ENCODE assay signal across 9 mouse cellular contexts in the genomic region with DNA sequence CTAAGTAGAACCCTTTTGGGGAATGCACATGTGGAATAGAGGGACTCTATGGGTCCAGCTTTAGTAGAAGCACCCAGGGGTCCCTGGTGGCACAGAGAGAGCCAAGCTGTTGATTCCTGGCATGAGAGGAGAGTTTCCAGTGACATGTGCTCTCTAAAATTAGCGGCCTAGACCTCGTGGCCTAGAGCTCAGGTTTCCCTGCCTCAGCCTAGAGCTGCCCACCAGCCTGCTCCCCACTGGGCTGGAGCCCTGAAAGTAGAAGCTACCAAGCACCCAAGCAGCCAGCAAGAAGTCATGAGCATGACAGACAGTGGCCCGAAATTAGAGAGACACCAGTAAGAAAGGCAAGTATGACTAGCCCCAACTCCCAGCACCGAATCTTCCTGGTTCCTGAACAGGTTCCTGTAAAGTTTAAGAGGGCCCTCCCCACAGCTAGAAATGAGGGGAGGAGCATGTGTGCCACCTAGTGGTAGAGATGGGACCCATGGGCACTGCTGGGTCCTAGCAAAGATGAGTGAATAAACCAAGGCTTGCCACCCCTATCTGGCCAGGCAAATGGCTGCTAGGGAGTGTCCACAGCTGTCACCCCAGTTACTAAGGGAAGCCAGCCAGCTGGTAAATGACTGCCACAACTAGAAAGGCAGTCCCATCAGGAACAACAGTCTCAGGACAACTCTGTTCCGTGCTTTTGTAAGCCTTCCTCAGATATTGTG. TPM values are rescaled to one million over a fixed set of nuclear protein-coding genes. Genes with fewer than 3 reads are reported as not detected.
DNase-seq lines count a peak whose midpoint lies in the region; ATAC-seq and TF ChIP-seq lines count a peak whose summit lies in the region.
"Had no signal": no experiment of that assay in that cellular context is flagged by ENCODE, and none has a peak within 500 bp of the region (broad histone marks: within the 10 kb centered on the region; RNA-seq: fewer than 3 reads in every experiment).

No protein-coding gene starts in this region.

- TF ChIP-seq RAD21 in MEL (IDR thresholded peaks at IDR 0.05; ENCODE audit: low read depth, low read length): peak; percentile 10

- intact Hi-C loops in gastrocnemius, postnatal 36 days (cut with DNase I): loop anchor here (2.0 kb wide), 1 partner anchor 16 kb away; no protein-coding TSS in a partner anchor

- 85% methylated on average over 5 of the region's 5 CpGs for WGBS in hindbrain, embryonic 10.5 days
- 87% methylated on average over 5 of the region's 5 CpGs for WGBS in hindbrain, embryonic 12.5 days
- WGBS in kidney, embryonic 16.5 days: 50% methylated on average over 5 of the region's 5 CpGs

- peak; percentile 54 to 61 (median 61) for TF ChIP-seq CTCF in MEL (IDR thresholded peaks at IDR 0.05 in 2 of 3, conservative IDR thresholded peaks at IDR 0.05 in 1 of 3; ENCODE audit: control insufficient read depth in 1 of 3, insufficient read depth in 1 of 3, low read depth in 2 of 3, low read length in 3 of 3, poor library complexity in 1 of 3, severe bottlenecking in 1 of 3)

- no peak overlapping the region for H3K4me2 ChIP-seq in hindbrain, embryonic 12.5 days (replicated peaks)
- no peak overlapping the region for H3K4me2 ChIP-seq in kidney, embryonic 16.5 days (replicated peaks; ENCODE audit: low read depth, low read length)
- H3K4me2 ChIP-seq: liver, embryonic 15.5 days had no signal

- TF ChIP-seq EP300 in MEL (IDR thresholded peaks at IDR 0.05; ENCODE audit: low read depth in 1 of 2, low read length in 2 of 2): no peak

- H3K9me3 ChIP-seq in hindbrain, embryonic 10.5 days: no peaks in the 10 kb centered on the region
- H3K9me3 ChIP-seq in hindbrain, embryonic 12.5 days (replicated peaks): no peaks in the 10 kb centered on the region
- H3K9me3 ChIP-seq in MEL (replicated peaks; ENCODE audit: insufficient read depth, low read length): no peaks in the 10 kb centered on the region
- no peaks in the 10 kb centered on the region for H3K9me3 ChIP-seq in kidney, embryonic 16.5 days (ENCODE audit: low read length)
- H3K9me3 ChIP-seq: liver, embryonic 15.5 days had no signal

- H3K9ac ChIP-seq in hindbrain, embryonic 12.5 days: no peak overlapping the region
- H3K9ac ChIP-seq in MEL (ENCODE audit: control insufficient read depth, low read depth, low read length, poor library complexity, severe bottlenecking): no peak overlapping the region
- H3K9ac ChIP-seq in kidney, embryonic 16.5 days (replicated peaks; ENCODE audit: low read length): no peak overlapping the region
- H3K9ac ChIP-seq: liver, embryonic 15.5 days had no signal

- peak; percentile 5 for DNase-seq in hindbrain, embryonic 10.5 days (ENCODE audit: low spot score)
- DNase-seq in MEL (ENCODE audit: low read depth, low spot score): peak; percentile 55
- peak; percentile 62 for DNase-seq in cerebellum, adult 9-11 months
- DNase-seq in gastrocnemius, postnatal 36 days: peak; percentile 18 to 38
- peak; percentile 68 for DNase-seq in lung, postnatal 25 days (ENCODE audit: low spot score)
- DNase-seq in spleen, postnatal 36 days (ENCODE audit: low spot score in 2 of 2): peak; percentile 28 to 34

- no peaks in the 10 kb centered on the region for H3K27me3 ChIP-seq in hindbrain, embryonic 10.5 days (ENCODE audit: insufficient read depth, poor library complexity, severe bottlenecking)
- H3K27me3 ChIP-seq in hindbrain, embryonic 12.5 days: no peaks in the 10 kb centered on the region
- no peaks in the 10 kb centered on the region for H3K27me3 ChIP-seq in MEL (ENCODE audit: control insufficient read depth in 1 of 2, insufficient read depth in 2 of 2, low read length in 2 of 2)
- no peaks in the 10 kb centered on the region for H3K27me3 ChIP-seq in kidney, embryonic 16.5 days (ENCODE audit: insufficient read depth, low read length)
- H3K27me3 ChIP-seq: liver, embryonic 15.5 days had no signal

- peaks cover 59% of the 10 kb centered on the region for H3K36me3 ChIP-seq in hindbrain, embryonic 10.5 days
- 0 out of 2 replicates have a peak, but pooled peaks cover 21% of the 10 kb centered on the region for H3K36me3 ChIP-seq in hindbrain, embryonic 12.5 days
- H3K36me3 ChIP-seq in MEL (ENCODE audit: control insufficient read depth in 1 of 2, insufficient read depth in 2 of 2, low read length in 2 of 2): peaks cover 2 to 6% of the 10 kb centered on the region in 2 experiments; a peak in 2 of 4 replicates
- peaks cover 14% of the 10 kb centered on the region; the same call in 1 of the 2 replicates for H3K36me3 ChIP-seq in kidney, embryonic 16.5 days (ENCODE audit: insufficient read depth, low read length)

- no peak overlapping the region for H3K4me3 ChIP-seq in hindbrain, embryonic 10.5 days
- no peak overlapping the region for H3K4me3 ChIP-seq in hindbrain, embryonic 12.5 days
- H3K4me3 ChIP-seq in MEL (ENCODE audit: control insufficient read depth in 1 of 2, insufficient read depth in 1 of 2, low read depth in 2 of 2, low read length in 2 of 2): no peak overlapping the region
- no peak overlapping the region for H3K4me3 ChIP-seq in kidney, embryonic 16.5 days (ENCODE audit: low read length)
- H3K4me3 ChIP-seq: liver, embryonic 15.5 days had no signal

- no peaks in the 10 kb centered on the region for H3K79me2 ChIP-seq in MEL (ENCODE audit: control insufficient read depth, insufficient read depth, low read length, poor library complexity)

- no peak for TF ChIP-seq POLR2A in MEL (IDR thresholded peaks at IDR 0.05; ENCODE audit: control insufficient read depth in 1 of 2, insufficient read depth in 1 of 2, low read depth in 1 of 2, low read length in 2 of 2, poor library complexity in 1 of 2)

- ATAC-seq in hindbrain, embryonic 12.5 days (ENCODE audit: low FRiP score): no peak
- ATAC-seq in kidney, embryonic 16.5 days (ENCODE audit: low FRiP score, low TSS enrichment): 0 out of 2 replicates have a peak, but pooled peaks have one; percentile 57

- no peak overlapping the region for H3K27ac ChIP-seq in hindbrain, embryonic 10.5 days
- no peak overlapping the region for H3K27ac ChIP-seq in hindbrain, embryonic 12.5 days
- H3K27ac ChIP-seq in MEL (ENCODE audit: control insufficient read depth, low read depth, low read length): no peak overlapping the region
- no peak overlapping the region for H3K27ac ChIP-seq in kidney, embryonic 16.5 days (ENCODE audit: low read length)
- H3K27ac ChIP-seq: liver, embryonic 15.5 days had no signal

- H3K4me1 ChIP-seq in hindbrain, embryonic 10.5 days (replicated peaks): no peaks in the 10 kb centered on the region
- no peaks in the 10 kb centered on the region for H3K4me1 ChIP-seq in hindbrain, embryonic 12.5 days
- 0 out of 4 replicates have a peak, but pooled peaks cover 0 to 2% of the 10 kb centered on the region in 2 experiments for H3K4me1 ChIP-seq in MEL (ENCODE audit: control insufficient read depth in 1 of 2, insufficient read depth in 2 of 2, low read length in 2 of 2)
- no peaks in the 10 kb centered on the region for H3K4me1 ChIP-seq in kidney, embryonic 16.5 days (ENCODE audit: insufficient read depth, low read length)
- H3K4me1 ChIP-seq: liver, embryonic 15.5 days had no signal

RNA-seq across cellular contexts. Expression of gene Slc6a8, which starts 18.1 kb away (rescaled TPM):
- 5.0 and 5.6 TPM in 2 replicates for polyA plus RNA-seq in hindbrain, embryonic 10.5 days (2016; fragmentation: Nextera tagmentation; extraction: Ambion mirVana)
- polyA plus RNA-seq in hindbrain, embryonic 12.5 days (2016; fragmentation: Nextera tagmentation; extraction: Ambion mirVana): 6.6 and 7.7 TPM in 2 replicates
- total RNA-seq in MEL (2012; rRNA removed): 4.9 and 5.4 TPM in 2 replicates
- polyA plus RNA-seq in MEL (2012; ENCODE audit: insufficient read depth in 1 of 2, insufficient read length in 2 of 2, low read depth in 1 of 2, low replicate concordance in 2 of 2, missing spikeins in 1 of 2): 10 to 100 TPM in 1 of 2 experiments, not detected in 1; 11.9 TPM
- total RNA-seq in gastrocnemius, postnatal 36 days (2021): 100 to 1,000 TPM; 105 to 106 TPM
- 7.0 and 8.7 TPM in 2 replicates for polyA plus RNA-seq in kidney, embryonic 16.5 days (2015; fragmentation: Nextera tagmentation; extraction: Ambion mirVana)

RNA-seq across cellular contexts. Expression of gene Bcap31, which starts 24.9 kb away (rescaled TPM):
- 144 and 164 TPM in 2 replicates for polyA plus RNA-seq in hindbrain, embryonic 10.5 days (2016; fragmentation: Nextera tagmentation; extraction: Ambion mirVana)
- polyA plus RNA-seq in hindbrain, embryonic 12.5 days (2016; fragmentation: Nextera tagmentation; extraction: Ambion mirVana): 132 and 136 TPM in 2 replicates
- total RNA-seq in MEL (2012; rRNA removed): 156 and 164 TPM in 2 replicates
- 100 to 1,000 TPM in 1 of 2 experiments, not detected in 1; 214 TPM for polyA plus RNA-seq in MEL (2012; ENCODE audit: insufficient read depth in 1 of 2, insufficient read length in 2 of 2, low read depth in 1 of 2, low replicate concordance in 2 of 2, missing spikeins in 1 of 2)
- 10 to 100 TPM; 45.9 to 47.7 TPM for total RNA-seq in gastrocnemius, postnatal 36 days (2021)
- polyA plus RNA-seq in kidney, embryonic 16.5 days (2015; fragmentation: Nextera tagmentation; extraction: Ambion mirVana): 276 and 282 TPM in 2 replicates

RNA-seq across cellular contexts. Expression of gene Abcd1, which starts 25.3 kb away (rescaled TPM):
- 10.7 and 14.1 TPM in 2 replicates for polyA plus RNA-seq in hindbrain, embryonic 10.5 days (2016; fragmentation: Nextera tagmentation; extraction: Ambion mirVana)
- polyA plus RNA-seq in hindbrain, embryonic 12.5 days (2016; fragmentation: Nextera tagmentation; extraction: Ambion mirVana): 12.7 and 14.0 TPM in 2 replicates
- 4.8 and 5.4 TPM in 2 replicates for total RNA-seq in MEL (2012; rRNA removed)
- 10 to 100 TPM in 1 of 2 experiments, not detected in 1; 17.3 TPM for polyA plus RNA-seq in MEL (2012; ENCODE audit: insufficient read depth in 1 of 2, insufficient read length in 2 of 2, low read depth in 1 of 2, low replicate concordance in 2 of 2, missing spikeins in 1 of 2)
- 10 to 100 TPM; 23.0 to 25.3 TPM for total RNA-seq in gastrocnemius, postnatal 36 days (2021)
- polyA plus RNA-seq in kidney, embryonic 16.5 days (2015; fragmentation: Nextera tagmentation; extraction: Ambion mirVana): 16.2 and 17.4 TPM in 2 replicates

RNA-seq across cellular contexts. Expression of gene Pnck, which starts 31.2 kb away (rescaled TPM):
- 7.6 and 12.9 TPM in 2 replicates for polyA plus RNA-seq in hindbrain, embryonic 10.5 days (2016; fragmentation: Nextera tagmentation; extraction: Ambion mirVana)
- polyA plus RNA-seq in hindbrain, embryonic 12.5 days (2016; fragmentation: Nextera tagmentation; extraction: Ambion mirVana): 31.3 and 34.8 TPM in 2 replicates
- not detected in 2 replicates for total RNA-seq in MEL (2012; rRNA removed)
- under 1 TPM in 1 of 2 experiments, not detected in 1; 0.11 TPM for polyA plus RNA-seq in MEL (2012; ENCODE audit: insufficient read depth in 1 of 2, insufficient read length in 2 of 2, low read depth in 1 of 2, low replicate concordance in 2 of 2, missing spikeins in 1 of 2)
- total RNA-seq in gastrocnemius, postnatal 36 days (2021): 10 to 100 TPM in 1 of 2 experiments, 1 to 10 TPM in 1; 8.2 to 11.4 TPM
- 15.8 and 20.6 TPM in 2 replicates for polyA plus RNA-seq in kidney, embryonic 16.5 days (2015; fragmentation: Nextera tagmentation; extraction: Ambion mirVana)

RNA-seq across cellular contexts. Expression of gene Dusp9, which starts 51.9 kb away (rescaled TPM):
- polyA plus RNA-seq in hindbrain, embryonic 10.5 days (2016; fragmentation: Nextera tagmentation; extraction: Ambion mirVana): 32.9 and 49.2 TPM in 2 replicates
- 7.8 TPM in 2 replicates for polyA plus RNA-seq in hindbrain, embryonic 12.5 days (2016; fragmentation: Nextera tagmentation; extraction: Ambion mirVana)
- 3.4 and 4.7 TPM in 2 replicates for total RNA-seq in MEL (2012; rRNA removed)
- 1 to 10 TPM in 1 of 2 experiments, not detected in 1; 5.2 TPM for polyA plus RNA-seq in MEL (2012; ENCODE audit: insufficient read depth in 1 of 2, insufficient read length in 2 of 2, low read depth in 1 of 2, low replicate concordance in 2 of 2, missing spikeins in 1 of 2)
- total RNA-seq in gastrocnemius, postnatal 36 days (2021): not detected
- polyA plus RNA-seq in kidney, embryonic 16.5 days (2015; fragmentation: Nextera tagmentation; extraction: Ambion mirVana): 28.9 and 30.5 TPM in 2 replicates

Comparison
In these comparisons a context has a peak if more than half of its experiments do, and no peak if none do; other contexts are left out.
1. DNase-seq: peak in every context shown above with its lines; median percentile 68 in lung, postnatal 25 days; 62 in cerebellum, adult 9-11 months; 55 in MEL; 31 in spleen, postnatal 36 days; 28 in gastrocnemius, postnatal 36 days; 5 in hindbrain, embryonic 10.5 days.